Mouse (Mus musculus): ENCODE measurements around the gene Gfi1b. TPM values are rescaled to one million over a fixed set of nuclear protein-coding genes. Genes with fewer than 3 reads are reported as not detected.

The Gfi1b gene
- polyA plus RNA-seq (2015; fragmentation: Nextera tagmentation; extraction: Ambion mirVana): 0.80 and 1.4 TPM in 2 replicates

DNA sequence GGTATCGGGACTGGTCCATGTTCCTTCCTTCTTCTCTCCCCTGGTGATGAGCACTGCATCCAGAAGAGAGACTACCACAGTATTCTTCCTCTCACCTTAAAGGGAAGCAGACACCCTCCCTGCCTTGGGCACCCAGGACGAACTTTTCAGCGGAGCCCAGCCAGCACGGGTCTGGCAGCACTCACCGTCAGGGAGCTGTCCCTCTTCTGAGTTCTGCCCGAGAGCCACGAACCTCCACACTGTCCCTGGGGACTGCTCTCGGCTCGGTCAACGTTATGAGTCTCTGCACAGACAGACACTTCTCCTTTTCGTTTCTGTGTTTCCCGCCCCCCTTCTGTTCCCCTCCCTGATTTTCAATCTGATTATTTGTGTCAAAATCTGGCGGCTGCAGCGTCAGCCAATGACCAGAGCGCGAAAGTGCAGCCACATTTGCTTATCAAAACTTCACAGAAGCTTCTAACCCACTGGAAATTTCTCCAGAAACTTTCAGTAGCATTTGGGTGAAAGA lies at the start of gene Gfi1b:
Gene Gfi1b (minus strand): TSS at position 319 of the 508 bp plus-strand sequence.
- no peak for ATAC-seq (ENCODE audit: low read depth)
- Histone ChIP-seq H3K4me2 (ENCODE audit: low read depth, low read length) (no peak within 1 kb of the TSS), H3K9me3 (ENCODE audit: control insufficient read depth, low read length) (no peaks in the 10 kb centered on the region), H3K9ac (ENCODE audit: low read length) (no peak within 1 kb of the TSS), H3K4me3 (ENCODE audit: low read length) (no peak within 1 kb of the TSS), H3K27ac (ENCODE audit: low read length) (no peak within 1 kb of the TSS), H3K36me3 (ENCODE audit: control insufficient read depth, insufficient read depth, low read length) (no peaks in the 10 kb centered on the region), H3K27me3 (ENCODE audit: control insufficient read depth, insufficient read depth, low read depth, low read length) (peaks cover 14% of the 10 kb centered on the region), H3K4me1 (replicated peaks; ENCODE audit: control insufficient read depth, insufficient read depth, low read length) (no peaks in the 10 kb centered on the region)
- WGBS: 7% methylated on average over 16 of the region's 16 CpGs

DNA sequence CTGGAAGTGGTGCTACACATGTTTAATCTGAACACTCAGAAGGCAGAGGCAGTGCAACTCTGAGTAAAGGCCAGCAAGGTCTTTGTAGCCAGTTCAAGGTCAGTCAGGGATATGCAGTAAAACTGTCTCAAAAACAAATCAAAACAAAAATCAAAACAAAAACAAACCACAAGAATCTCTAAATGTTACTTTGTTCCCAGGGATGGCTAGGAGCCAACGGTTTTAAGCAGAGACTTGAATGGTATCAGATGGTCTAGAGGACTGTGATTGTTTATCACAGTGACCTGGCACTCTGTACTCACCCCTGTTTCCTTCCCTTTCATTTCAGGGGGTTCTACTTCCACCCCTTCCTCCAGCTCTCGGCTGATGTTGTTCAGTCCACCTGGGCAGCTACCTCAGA lies 49.7 kb upstream of the Gfi1b start:
- H3K9ac ChIP-seq (ENCODE audit: low read length): no peak overlapping the region
- H3K27me3 ChIP-seq (ENCODE audit: control insufficient read depth, insufficient read depth, low read depth, low read length): no peaks in the 10 kb centered on the region
- H3K27ac ChIP-seq (ENCODE audit: low read length): no peak overlapping the region
- peaks cover 35% of the 10 kb centered on the region for H3K36me3 ChIP-seq (ENCODE audit: control insufficient read depth, insufficient read depth, low read length)
- H3K4me1 ChIP-seq (replicated peaks; ENCODE audit: control insufficient read depth, insufficient read depth, low read length): no peaks in the 10 kb centered on the region
- no peak overlapping the region for H3K4me3 ChIP-seq (ENCODE audit: low read length)
- ATAC-seq (ENCODE audit: low read depth): no peak
- H3K4me2 ChIP-seq (ENCODE audit: low read depth, low read length): no peak overlapping the region
- H3K9me3 ChIP-seq (ENCODE audit: control insufficient read depth, low read length): no peaks in the 10 kb centered on the region
- 72% methylated on average over 2 of the region's 2 CpGs for WGBS

DNA sequence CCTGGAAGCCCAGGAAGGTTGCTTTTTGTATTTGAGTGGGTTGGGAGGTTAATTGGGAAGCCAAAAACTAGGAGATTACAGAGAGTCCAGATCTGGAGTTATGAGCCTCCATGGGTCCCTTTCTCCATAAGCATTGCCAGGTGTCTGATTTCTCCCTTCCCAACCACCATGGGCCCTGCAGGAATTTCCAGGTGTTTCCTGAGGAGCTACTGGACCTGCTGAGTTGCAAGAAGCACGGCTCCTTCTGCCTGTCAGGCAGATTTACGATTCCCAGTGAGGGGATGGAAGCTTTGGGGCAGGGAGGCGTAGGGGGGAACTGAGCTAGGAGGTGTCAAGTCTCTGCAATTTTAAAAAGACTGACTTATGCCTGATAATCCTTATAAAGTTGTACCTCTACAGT lies 44.0 kb upstream of the Gfi1b start:
- no peak overlapping the region for H3K9ac ChIP-seq (ENCODE audit: low read length)
- no peak overlapping the region for H3K4me3 ChIP-seq (ENCODE audit: low read length)
- ATAC-seq (ENCODE audit: low read depth): no peak
- H3K27ac ChIP-seq (ENCODE audit: low read length): no peak overlapping the region
- no peaks in the 10 kb centered on the region for H3K27me3 ChIP-seq (ENCODE audit: control insufficient read depth, insufficient read depth, low read depth, low read length)
- H3K9me3 ChIP-seq (ENCODE audit: control insufficient read depth, low read length): no peaks in the 10 kb centered on the region
- H3K4me2 ChIP-seq (ENCODE audit: low read depth, low read length): no peak overlapping the region
- no peaks in the 10 kb centered on the region for H3K4me1 ChIP-seq (replicated peaks; ENCODE audit: control insufficient read depth, insufficient read depth, low read length)
- peaks cover 9% of the 10 kb centered on the region; the same call in 1 of the 2 replicates for H3K36me3 ChIP-seq (ENCODE audit: control insufficient read depth, insufficient read depth, low read length)
- WGBS: 75% methylated on average over 3 of the region's 3 CpGs

DNA sequence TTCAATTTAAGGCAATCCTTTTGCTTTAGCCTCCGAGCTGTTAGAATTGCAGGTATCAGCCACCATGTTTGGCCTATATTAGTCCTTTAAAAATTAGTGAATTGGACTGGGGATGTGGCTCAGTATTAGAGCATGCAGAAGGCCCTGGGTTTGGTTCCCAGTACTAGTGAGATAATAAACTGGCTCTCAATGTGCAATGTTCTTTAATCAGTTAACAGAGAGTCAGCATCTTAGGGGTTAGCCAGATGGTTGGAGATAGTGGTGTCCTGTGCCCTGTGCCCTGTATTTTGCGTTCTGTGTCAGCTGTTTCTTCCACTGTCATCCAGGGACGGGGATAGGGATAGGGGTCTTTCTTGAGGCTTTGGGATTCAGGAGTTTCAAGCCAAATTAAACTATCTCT lies 41.1 kb upstream of the Gfi1b start:
- Histone ChIP-seq H3K9me3 (ENCODE audit: control insufficient read depth, low read length) (no peaks in the 10 kb centered on the region), H3K4me1 (replicated peaks; ENCODE audit: control insufficient read depth, insufficient read depth, low read length) (no peaks in the 10 kb centered on the region), H3K27ac (ENCODE audit: low read length) (no peak overlapping the region), H3K4me2 (ENCODE audit: low read depth, low read length) (no peak overlapping the region), H3K27me3 (ENCODE audit: control insufficient read depth, insufficient read depth, low read depth, low read length) (no peaks in the 10 kb centered on the region), H3K4me3 (ENCODE audit: low read length) (no peak overlapping the region), H3K36me3 (ENCODE audit: control insufficient read depth, insufficient read depth, low read length) (peaks cover 6% of the 10 kb centered on the region; the same call in 1 of the 2 replicates), H3K9ac (ENCODE audit: low read length) (no peak overlapping the region)
- 95% methylated on average over 3 of the region's 3 CpGs for WGBS
- no peak for ATAC-seq (ENCODE audit: low read depth)

DNA sequence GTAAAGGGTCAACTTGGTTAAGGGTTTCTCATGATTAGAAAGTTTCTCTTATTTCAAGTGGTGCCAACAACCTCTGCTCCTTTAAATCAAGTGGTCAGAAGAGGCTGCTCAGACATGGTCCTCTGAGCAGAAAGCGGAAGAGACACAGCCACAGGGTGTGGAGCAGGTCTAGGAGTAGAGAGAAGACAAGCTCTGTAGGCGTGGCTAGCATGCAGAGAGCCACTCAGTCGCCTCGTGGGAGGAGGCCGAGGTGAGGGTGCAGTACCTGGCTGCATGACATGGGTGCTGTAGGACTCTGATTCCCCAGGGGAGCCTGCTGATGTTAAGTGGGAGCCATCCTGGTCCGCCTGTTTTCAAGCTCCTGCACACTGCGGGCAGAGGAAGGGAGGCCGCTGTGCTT lies 34.4 kb upstream of the Gfi1b start:
- Histone ChIP-seq H3K27me3 (ENCODE audit: control insufficient read depth, insufficient read depth, low read depth, low read length) (no peaks in the 10 kb centered on the region), H3K9me3 (ENCODE audit: control insufficient read depth, low read length) (no peaks in the 10 kb centered on the region), H3K4me2 (ENCODE audit: low read depth, low read length) (no peak overlapping the region), H3K27ac (ENCODE audit: low read length) (no peak overlapping the region), H3K4me1 (replicated peaks; ENCODE audit: control insufficient read depth, insufficient read depth, low read length) (no peaks in the 10 kb centered on the region), H3K36me3 (ENCODE audit: control insufficient read depth, insufficient read depth, low read length) (peaks cover 4% of the 10 kb centered on the region; the same call in 1 of the 2 replicates), H3K4me3 (ENCODE audit: low read length) (no peak overlapping the region), H3K9ac (ENCODE audit: low read length) (no peak overlapping the region)
- 0 out of 2 replicates have a peak, but pooled peaks have one; percentile 45 for ATAC-seq (ENCODE audit: low read depth)
- 67% methylated on average over 8 of the region's 8 CpGs for WGBS

DNA sequence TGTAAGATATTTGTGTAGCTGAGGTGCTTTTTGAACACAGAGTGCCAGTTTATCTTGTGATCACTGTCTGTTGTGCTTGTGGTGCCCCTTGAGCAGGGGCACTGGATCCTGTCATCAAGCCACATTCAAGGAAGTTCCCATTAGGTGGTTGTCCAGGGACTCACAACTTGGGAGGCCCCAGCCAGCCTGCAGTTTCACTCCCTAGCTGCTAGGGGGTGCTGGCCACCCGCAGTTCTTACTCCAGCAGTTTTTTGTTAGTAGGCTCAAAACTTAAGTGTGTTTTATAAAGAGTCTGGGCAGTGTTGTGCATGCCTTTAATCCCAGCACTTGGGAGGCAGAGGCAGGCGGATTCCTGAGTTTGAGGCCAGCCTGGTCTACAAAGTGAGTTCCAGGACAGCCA lies 32.5 kb upstream of the Gfi1b start:
- Histone ChIP-seq H3K36me3 (ENCODE audit: control insufficient read depth, insufficient read depth, low read length) (peaks cover 4% of the 10 kb centered on the region; the same call in 1 of the 2 replicates), H3K9me3 (ENCODE audit: control insufficient read depth, low read length) (no peaks in the 10 kb centered on the region), H3K4me1 (replicated peaks; ENCODE audit: control insufficient read depth, insufficient read depth, low read length) (no peaks in the 10 kb centered on the region), H3K4me3 (ENCODE audit: low read length) (no peak overlapping the region), H3K9ac (ENCODE audit: low read length) (no peak overlapping the region), H3K27ac (ENCODE audit: low read length) (no peak overlapping the region), H3K4me2 (ENCODE audit: low read depth, low read length) (no peak overlapping the region), H3K27me3 (ENCODE audit: control insufficient read depth, insufficient read depth, low read depth, low read length) (no peaks in the 10 kb centered on the region)
- no peak for ATAC-seq (ENCODE audit: low read depth)
- 68% methylated on average over 2 of the region's 2 CpGs for WGBS

DNA sequence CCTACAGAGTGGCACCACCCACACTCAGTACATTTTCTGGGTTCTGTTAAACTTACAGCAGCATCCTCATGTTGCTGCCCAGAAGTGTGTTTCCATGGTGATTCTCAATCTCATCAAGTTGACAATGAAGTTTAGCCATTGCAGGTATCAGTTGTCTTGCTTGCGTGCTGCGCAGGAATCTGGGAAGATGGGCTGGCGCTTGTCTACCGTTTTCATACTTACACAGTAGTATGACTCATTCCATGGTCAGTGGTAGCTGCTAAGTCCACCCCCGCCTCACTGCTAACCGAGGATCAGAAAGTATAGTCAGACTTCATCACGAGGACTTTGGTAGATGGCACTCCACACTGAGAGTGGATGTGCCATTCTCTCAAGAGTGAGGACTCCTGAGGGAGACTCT lies 31.6 kb upstream of the Gfi1b start:
- no peak overlapping the region for H3K4me3 ChIP-seq (ENCODE audit: low read length)
- no peaks in the 10 kb centered on the region for H3K27me3 ChIP-seq (ENCODE audit: control insufficient read depth, insufficient read depth, low read depth, low read length)
- no peak for ATAC-seq (ENCODE audit: low read depth)
- WGBS: 96% methylated on average over 7 of the region's 7 CpGs
- H3K4me2 ChIP-seq (ENCODE audit: low read depth, low read length): no peak overlapping the region
- no peak overlapping the region for H3K9ac ChIP-seq (ENCODE audit: low read length)
- no peaks in the 10 kb centered on the region for H3K4me1 ChIP-seq (replicated peaks; ENCODE audit: control insufficient read depth, insufficient read depth, low read length)
- no peaks in the 10 kb centered on the region for H3K9me3 ChIP-seq (ENCODE audit: control insufficient read depth, low read length)
- peaks cover 4% of the 10 kb centered on the region; the same call in 1 of the 2 replicates for H3K36me3 ChIP-seq (ENCODE audit: control insufficient read depth, insufficient read depth, low read length)
- H3K27ac ChIP-seq (ENCODE audit: low read length): no peak overlapping the region

DNA sequence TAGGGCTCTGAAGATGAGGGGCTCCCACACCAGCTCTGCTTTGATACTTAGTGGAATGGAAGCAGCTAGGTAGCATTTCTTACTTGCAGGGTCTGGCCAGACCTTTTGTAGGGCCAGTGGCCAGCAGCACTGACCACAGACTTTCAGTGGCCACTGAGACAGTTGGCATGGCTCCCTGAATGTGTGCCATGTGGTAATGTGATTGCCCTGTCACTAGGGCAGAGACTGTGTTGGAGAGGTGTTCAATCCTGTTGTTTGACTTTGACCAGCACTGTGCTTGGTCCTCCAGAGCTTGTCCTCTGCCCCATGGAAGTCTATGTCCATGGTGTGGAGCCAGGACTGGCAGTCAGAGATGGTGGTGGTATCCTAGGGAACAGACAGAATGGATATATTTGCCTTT lies 28.7 kb upstream of the Gfi1b start:
- H3K4me2 ChIP-seq (ENCODE audit: low read depth, low read length): no peak overlapping the region
- peaks cover 4% of the 10 kb centered on the region; the same call in 1 of the 2 replicates for H3K36me3 ChIP-seq (ENCODE audit: control insufficient read depth, insufficient read depth, low read length)
- no peaks in the 10 kb centered on the region for H3K9me3 ChIP-seq (ENCODE audit: control insufficient read depth, low read length)
- H3K27ac ChIP-seq (ENCODE audit: low read length): no peak overlapping the region
- ATAC-seq (ENCODE audit: low read depth): no peak
- no peaks in the 10 kb centered on the region for H3K27me3 ChIP-seq (ENCODE audit: control insufficient read depth, insufficient read depth, low read depth, low read length)
- no peak overlapping the region for H3K4me3 ChIP-seq (ENCODE audit: low read length)
- no peaks in the 10 kb centered on the region for H3K4me1 ChIP-seq (replicated peaks; ENCODE audit: control insufficient read depth, insufficient read depth, low read length)
- H3K9ac ChIP-seq (ENCODE audit: low read length): no peak overlapping the region

DNA sequence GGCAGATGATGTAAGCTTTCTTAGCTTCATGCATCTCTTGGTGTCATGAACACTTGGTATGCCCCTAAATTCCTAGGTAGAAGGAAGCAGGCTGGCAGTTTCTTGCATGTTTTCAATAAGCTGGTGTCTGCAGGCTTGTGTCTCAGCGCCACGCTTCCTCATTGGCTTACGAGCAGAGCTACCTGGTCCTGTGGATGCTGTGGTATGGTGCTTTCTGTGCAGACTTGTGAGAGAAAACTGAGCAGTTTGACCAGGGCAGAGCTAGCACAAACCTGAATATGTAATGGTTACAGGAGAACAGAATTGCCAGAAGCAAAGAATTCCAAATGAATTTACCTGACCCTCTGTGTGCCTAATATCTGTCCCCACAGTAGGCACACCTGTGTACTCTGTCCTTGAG lies 21.3 kb upstream of the Gfi1b start:
- Histone ChIP-seq H3K27ac (ENCODE audit: low read length) (no peak overlapping the region), H3K27me3 (ENCODE audit: control insufficient read depth, insufficient read depth, low read depth, low read length) (no peaks in the 10 kb centered on the region), H3K4me1 (replicated peaks; ENCODE audit: control insufficient read depth, insufficient read depth, low read length) (peaks cover 16% of the 10 kb centered on the region), H3K4me3 (ENCODE audit: low read length) (no peak overlapping the region), H3K36me3 (ENCODE audit: control insufficient read depth, insufficient read depth, low read length) (no peaks in the 10 kb centered on the region), H3K9me3 (ENCODE audit: control insufficient read depth, low read length) (no peaks in the 10 kb centered on the region), H3K4me2 (ENCODE audit: low read depth, low read length) (no peak overlapping the region), H3K9ac (ENCODE audit: low read length) (no peak overlapping the region)
- WGBS: 83% methylated on average over 3 of the region's 3 CpGs
- ATAC-seq (ENCODE audit: low read depth): no peak
